Mouse (Mus musculus) brain, embryonic 18.5 days (tissue): ENCODE data around the gene Map3k10.

ENCODE experiments used
- DNase-seq: peaks from one replicate; pipeline ENCODE4 v3.0.0-alpha.2; 2012; ENCODE audit warnings: low read depth, low spot score

The Map3k10 gene

DNA sequence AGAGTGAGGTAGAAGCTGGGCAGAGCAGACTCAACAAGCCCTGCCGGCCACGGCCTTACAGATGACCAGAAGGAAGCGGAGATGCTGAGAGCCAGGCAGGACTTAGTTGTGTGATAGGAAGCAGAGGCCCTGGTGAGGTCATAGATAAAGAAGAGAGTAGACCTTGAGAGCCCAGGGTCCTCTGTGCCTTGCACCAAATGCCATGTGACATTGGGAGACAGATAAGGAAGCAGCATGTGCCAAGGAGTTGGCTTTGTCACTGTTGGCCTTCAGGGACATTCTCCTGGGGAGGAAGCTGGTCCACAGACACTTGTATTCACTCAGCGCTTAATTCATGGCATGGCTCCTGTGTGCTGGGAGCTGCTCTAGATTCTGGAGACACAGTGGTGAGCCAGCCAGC is 65.1 kb downstream of the Map3k10 start:
- DNase-seq: no peak

DNA sequence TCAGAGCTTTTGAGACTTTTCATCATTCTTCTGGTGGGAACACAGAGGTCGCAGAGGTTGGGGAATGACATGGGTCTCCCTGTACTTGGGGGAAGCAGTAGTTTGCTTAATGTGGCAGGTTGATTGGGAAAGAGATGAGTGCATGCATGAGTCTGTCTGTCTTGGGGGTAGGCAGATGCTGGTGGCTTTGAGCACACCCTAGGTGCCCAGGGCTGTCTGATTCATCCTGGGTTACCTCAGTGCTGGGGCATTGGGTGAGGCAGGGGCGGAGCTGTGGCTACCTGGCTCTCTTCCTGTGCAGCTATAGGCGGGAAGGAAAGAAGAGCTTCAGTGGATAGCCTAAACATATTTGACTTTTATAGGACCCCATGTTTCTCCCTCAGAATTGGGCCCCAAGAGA is 66.3 kb downstream of the Map3k10 start:
- no peak for DNase-seq

DNA sequence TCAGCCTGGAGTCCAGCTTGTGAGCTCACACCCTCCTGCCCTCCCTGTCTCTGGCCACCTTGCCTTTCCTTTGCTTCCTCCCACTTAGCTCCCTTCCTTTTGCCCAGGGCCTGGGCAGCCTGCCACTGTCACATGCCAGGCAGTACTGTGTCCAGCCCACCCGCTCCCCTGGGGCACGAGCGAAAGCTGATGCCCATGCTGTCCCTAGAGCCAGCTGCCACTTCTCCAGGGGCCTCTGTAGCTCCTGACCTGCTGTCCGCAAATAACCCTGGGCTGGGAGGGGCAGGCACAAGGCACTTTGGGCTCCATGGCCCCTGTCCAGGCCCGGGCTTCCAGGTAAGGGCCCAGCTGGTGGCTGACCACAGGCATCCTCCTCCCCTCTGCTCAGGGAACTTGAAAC is 66.8 kb downstream of the Map3k10 start:
- DNase-seq: no peak

DNA sequence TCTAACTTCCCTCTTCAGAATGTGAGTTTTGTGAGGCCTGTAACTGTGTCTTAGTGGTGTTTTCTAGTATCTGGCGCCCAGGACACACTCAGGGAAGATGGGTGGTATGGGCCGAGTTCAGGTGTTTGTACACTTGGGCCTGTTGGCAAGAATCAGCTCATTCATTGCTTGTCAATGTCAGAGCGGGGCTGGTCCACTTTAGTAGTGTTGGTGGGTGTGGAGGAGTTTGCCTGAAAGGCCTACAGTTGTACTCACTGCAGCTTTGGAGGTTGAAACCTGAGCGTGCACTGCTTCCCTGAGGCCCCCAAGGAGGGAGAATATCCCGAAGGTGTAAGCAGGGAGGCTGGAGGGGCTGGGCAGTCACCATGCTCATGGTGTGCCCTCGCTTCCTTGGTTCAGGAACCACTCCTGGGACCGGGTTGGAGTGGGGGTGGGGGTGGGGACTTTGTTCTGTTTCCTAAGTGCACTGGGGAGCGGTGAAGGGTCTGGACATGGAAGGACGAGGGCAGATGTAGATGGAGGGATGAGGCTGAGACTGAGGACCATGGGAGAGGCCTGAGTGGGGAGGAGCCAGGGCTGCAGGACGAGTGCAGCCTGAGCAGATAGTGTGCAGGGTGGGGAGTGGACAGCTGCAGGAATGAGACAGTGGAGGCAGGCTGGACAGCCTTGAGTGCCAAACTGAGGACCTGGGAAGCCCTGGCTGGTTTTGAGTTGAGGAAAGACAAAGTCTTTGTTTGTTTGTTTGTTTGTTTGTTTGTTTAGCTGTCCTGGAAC is 67.7 kb downstream of the Map3k10 start:
- DNase-seq: no peak
